Mouse (Mus musculus): ENCODE data around the gene Tmem14c. TPM values are rescaled to one million over a fixed set of nuclear protein-coding genes. Genes with fewer than 3 reads are reported as not detected.
"Not testable (repeated sequence)": the region's sequence is repeated elsewhere in the genome, so short reads cannot be mapped to it uniquely, and the experiment has no call there.

Gene Tmem14c
- polyA plus RNA-seq, 1 experiment from 2014 or later = 264 TPM

GRCm38 (mm10) chr13:40979321-40979720 is 36.8 kb upstream of the Tmem14c start:
- Histone ChIP-seq H3K27me3 (ENCODE audit: control insufficient read depth, insufficient read depth, low read length) (no peaks in the 10 kb centered on the region), H3K4me1 (ENCODE audit: control insufficient read depth, insufficient read depth, low read length) (0 out of 2 replicates have a peak, but pooled peaks cover 7% of the 10 kb centered on the region), H3K9ac (ENCODE audit: low read length) (no peak overlapping the region), H3K4me2 (ENCODE audit: low read depth, low read length) (no peak overlapping the region), H3K27ac (ENCODE audit: low read length) (peak overlapping the region; percentile 35; the same call in 1 of the 2 replicates), H3K4me3 (replicated peaks; ENCODE audit: low read length) (no peak overlapping the region), H3K9me3 (replicated peaks; ENCODE audit: control insufficient read depth, low read length) (no peaks in the 10 kb centered on the region), H3K36me3 (ENCODE audit: control insufficient read depth, insufficient read depth, low read length) (no peaks in the 10 kb centered on the region)
- no peak for ATAC-seq (ENCODE audit: insufficient read depth, low FRiP score)
- WGBS = 43% methylated on average over 2 of the region's 2 CpGs

GRCm38 (mm10) chr13:40982759-40983158 is 33.3 kb upstream of the Tmem14c start:
- Histone ChIP-seq H3K36me3 (ENCODE audit: control insufficient read depth, insufficient read depth, low read length) (no peaks in the 10 kb centered on the region), H3K4me2 (ENCODE audit: low read depth, low read length) (no peak overlapping the region), H3K4me3 (replicated peaks; ENCODE audit: low read length) (no peak overlapping the region), H3K27ac (ENCODE audit: low read length) (no peak overlapping the region), H3K27me3 (ENCODE audit: control insufficient read depth, insufficient read depth, low read length) (no peaks in the 10 kb centered on the region), H3K9ac (ENCODE audit: low read length) (no peak overlapping the region), H3K9me3 (replicated peaks; ENCODE audit: control insufficient read depth, low read length) (no peaks in the 10 kb centered on the region), H3K4me1 (ENCODE audit: control insufficient read depth, insufficient read depth, low read length) (0 out of 2 replicates have a peak, but pooled peaks cover 7% of the 10 kb centered on the region)
- 70% methylated on average over 1 of the region's 1 CpGs for WGBS
- no peak for ATAC-seq (ENCODE audit: insufficient read depth, low FRiP score)

- no peak for ATAC-seq (ENCODE audit: insufficient read depth, low FRiP score)
- Histone ChIP-seq H3K27ac (ENCODE audit: low read length) (no peak overlapping the region), H3K9me3 (replicated peaks; ENCODE audit: control insufficient read depth, low read length) (no peaks in the 10 kb centered on the region), H3K27me3 (ENCODE audit: control insufficient read depth, insufficient read depth, low read length) (no peaks in the 10 kb centered on the region), H3K4me1 (ENCODE audit: control insufficient read depth, insufficient read depth, low read length) (no peaks in the 10 kb centered on the region), H3K9ac (ENCODE audit: low read length) (no peak overlapping the region), H3K4me2 (ENCODE audit: low read depth, low read length) (no peak overlapping the region), H3K4me3 (replicated peaks; ENCODE audit: low read length) (no peak overlapping the region), H3K36me3 (ENCODE audit: control insufficient read depth, insufficient read depth, low read length) (no peaks in the 10 kb centered on the region)
- 89% methylated on average over 5 of the region's 5 CpGs for WGBS
Observed at GRCm38 (mm10) chr13:40986081-40986480, 30.0 kb upstream of the Tmem14c start.

GRCm38 (mm10) chr13:40987608-40988303 is 28.3 kb upstream of the Tmem14c start:
- not testable (repeated sequence) for H3K36me3 ChIP-seq (ENCODE audit: control insufficient read depth, insufficient read depth, low read length); H3K9me3 ChIP-seq (replicated peaks; ENCODE audit: control insufficient read depth, low read length); H3K4me1 ChIP-seq (ENCODE audit: control insufficient read depth, insufficient read depth, low read length); H3K27me3 ChIP-seq (ENCODE audit: control insufficient read depth, insufficient read depth, low read length); ATAC-seq (ENCODE audit: insufficient read depth, low FRiP score); H3K27ac ChIP-seq (ENCODE audit: low read length); H3K4me2 ChIP-seq (ENCODE audit: low read depth, low read length); H3K4me3 ChIP-seq (replicated peaks; ENCODE audit: low read length); H3K9ac ChIP-seq (ENCODE audit: low read length)
- WGBS = 72% methylated on average over 4 of the region's 4 CpGs

GRCm38 (mm10) chr13:40988418-40988817 is 27.7 kb upstream of the Tmem14c start:
- no peaks in the 10 kb centered on the region for H3K4me1 ChIP-seq (ENCODE audit: control insufficient read depth, insufficient read depth, low read length)
- H3K4me2 ChIP-seq (ENCODE audit: low read depth, low read length) = no peak overlapping the region

GRCm38 (mm10) chr13:40994487-40995263 is 21.4 kb upstream of the Tmem14c start:
- H3K4me3 ChIP-seq (replicated peaks; ENCODE audit: low read length) = peak overlapping the region; percentile 14

More at GRCm38 (mm10) chr13:40988418-40988817, 27.7 kb upstream of the Tmem14c start:
- no peaks in the 10 kb centered on the region for H3K36me3 ChIP-seq (ENCODE audit: control insufficient read depth, insufficient read depth, low read length)
- no peak overlapping the region for H3K27ac ChIP-seq (ENCODE audit: low read length)
- H3K27me3 ChIP-seq (ENCODE audit: control insufficient read depth, insufficient read depth, low read length) = no peaks in the 10 kb centered on the region
- no peaks in the 10 kb centered on the region for H3K9me3 ChIP-seq (replicated peaks; ENCODE audit: control insufficient read depth, low read length)
- 72% methylated on average over 2 of the region's 2 CpGs for WGBS
- H3K9ac ChIP-seq (ENCODE audit: low read length) = no peak overlapping the region
- no peak overlapping the region for H3K4me3 ChIP-seq (replicated peaks; ENCODE audit: low read length)
- no peak for ATAC-seq (ENCODE audit: insufficient read depth, low FRiP score)

GRCm38 (mm10) chr13:40998537-40998936 is 17.6 kb upstream of the Tmem14c start:
- 81% methylated on average over 5 of the region's 5 CpGs for WGBS
- peaks cover 21% of the 10 kb centered on the region for H3K4me1 ChIP-seq (ENCODE audit: control insufficient read depth, insufficient read depth, low read length)

More at GRCm38 (mm10) chr13:40994487-40995263, 21.4 kb upstream of the Tmem14c start:
- no peaks in the 10 kb centered on the region for H3K36me3 ChIP-seq (ENCODE audit: control insufficient read depth, insufficient read depth, low read length)
- H3K4me1 ChIP-seq (ENCODE audit: control insufficient read depth, insufficient read depth, low read length) = peaks cover 9% of the 10 kb centered on the region
- no peaks in the 10 kb centered on the region for H3K27me3 ChIP-seq (ENCODE audit: control insufficient read depth, insufficient read depth, low read length)
- H3K9ac ChIP-seq (ENCODE audit: low read length) = peak overlapping the region; percentile 32; the same call in 1 of the 2 replicates
- H3K27ac ChIP-seq (ENCODE audit: low read length) = peak overlapping the region; percentile 78
- 3% methylated on average over 8 of the region's 8 CpGs for WGBS
- 0 out of 2 replicates have a peak, but pooled peaks have one; percentile 29 for ATAC-seq (ENCODE audit: insufficient read depth, low FRiP score)
- H3K9me3 ChIP-seq (replicated peaks; ENCODE audit: control insufficient read depth, low read length) = no peaks in the 10 kb centered on the region
- peak overlapping the region; percentile 47 for H3K4me2 ChIP-seq (ENCODE audit: low read depth, low read length)

GRCm38 (mm10) chr13:41000140-41000925 is 15.8 kb upstream of the Tmem14c start:
- Histone ChIP-seq H3K4me2 (ENCODE audit: low read depth, low read length) (peak overlapping the region; percentile 83), H3K27ac (ENCODE audit: low read length) (peak overlapping the region; percentile 100), H3K4me1 (ENCODE audit: control insufficient read depth, insufficient read depth, low read length) (peaks cover 15% of the 10 kb centered on the region), H3K27me3 (ENCODE audit: control insufficient read depth, insufficient read depth, low read length) (no peaks in the 10 kb centered on the region), H3K36me3 (ENCODE audit: control insufficient read depth, insufficient read depth, low read length) (no peaks in the 10 kb centered on the region), H3K4me3 (replicated peaks; ENCODE audit: low read length) (peak overlapping the region; percentile 100), H3K9me3 (replicated peaks; ENCODE audit: control insufficient read depth, low read length) (no peaks in the 10 kb centered on the region), H3K9ac (ENCODE audit: low read length) (peak overlapping the region; percentile 95)
- peak; percentile 22; the same call in 1 of the 2 replicates for ATAC-seq (ENCODE audit: insufficient read depth, low FRiP score)
- WGBS = under 1% methylated on average over 25 of the region's 25 CpGs

More at GRCm38 (mm10) chr13:40998537-40998936, 17.6 kb upstream of the Tmem14c start:
- H3K4me2 ChIP-seq (ENCODE audit: low read depth, low read length); H3K36me3 ChIP-seq (ENCODE audit: control insufficient read depth, insufficient read depth, low read length); ATAC-seq (ENCODE audit: insufficient read depth, low FRiP score); H3K27me3 ChIP-seq (ENCODE audit: control insufficient read depth, insufficient read depth, low read length); H3K9me3 ChIP-seq (replicated peaks; ENCODE audit: control insufficient read depth, low read length); H3K27ac ChIP-seq (ENCODE audit: low read length); H3K4me3 ChIP-seq (replicated peaks; ENCODE audit: low read length); H3K9ac ChIP-seq (ENCODE audit: low read length): not testable (repeated sequence)
